Mouse (Mus musculus) brain, embryonic 14.5 days (tissue): ENCODE measurements around the gene Tedc2.

Experiments used
- CTCF ChIP-seq: fragments of 200-500 bp; IDR thresholded peaks from 2 replicates; pipeline ENCODE4 v1.5.1; 2012; ENCODE audit warnings: inconsistent platforms, mild to moderate bottlenecking, moderate library complexity, borderline replicate concordance; ENCODE audit not compliant: insufficient read depth, insufficient read length; ENCODE audit errors: extremely low read depth
- POLR2A ChIP-seq: fragments of 200-500 bp; IDR thresholded peaks from 2 replicates; pipeline ENCODE4 v1.6.1; 2012; ENCODE audit warnings: mild to moderate bottlenecking, inconsistent platforms, borderline replicate concordance; ENCODE audit not compliant: poor library complexity, insufficient read depth, insufficient read length, severe bottlenecking; ENCODE audit errors: extremely low read depth

- TF ChIP-seq CTCF (no peak), POLR2A (no peak)
These were observed 49.9 kb downstream of the Tedc2 start for GRCm38 (mm10) chr17:24170729-24171128.
